8 mouse cellular contexts compared by ENCODE assay signal in genomic region chrX:112311531-112311887, GRCm38 (mm10). TPM values are rescaled to one million over a fixed set of nuclear protein-coding genes. Genes with fewer than 3 reads are reported as not detected.
DNase-seq lines count a peak whose midpoint lies in the region; ATAC-seq and TF ChIP-seq lines count a peak whose summit lies in the region.

No protein-coding gene starts in this region.

- TF ChIP-seq CTCF in hindbrain, postnatal 0 days (IDR thresholded peaks at IDR 0.05; ENCODE audit: low read depth), result no peak

- 22% methylated on average over 12 of the region's 12 CpGs for WGBS in hindbrain, postnatal 0 days

- H3K27me3 ChIP-seq in hindbrain, postnatal 0 days (ENCODE audit: insufficient read depth, low read length), result no peaks in the 10 kb centered on the region

- no peaks in the 10 kb centered on the region for H3K36me3 ChIP-seq in hindbrain, postnatal 0 days (ENCODE audit: insufficient read depth, low read length)

- DNase-seq in adrenal gland, postnatal 25 days, result peak; percentile 4
- no peak for DNase-seq in adrenal gland, adult 2 months
- peak; percentile 2 for DNase-seq in spleen, adult 12 weeks (ENCODE audit: low spot score)
- no peak for DNase-seq in spleen, postnatal 4 days (ENCODE audit: low spot score in 2 of 2)
- peak; percentile 1 for DNase-seq in hindbrain, postnatal 0 days (ENCODE audit: low spot score)
- DNase-seq in thymus, adult 18-20 months, result no peak
- no peak for DNase-seq in embryo, embryonic 10 days (ENCODE audit: low spot score)

- H3K4me3 ChIP-seq in hindbrain, postnatal 0 days (ENCODE audit: low read length), result peak overlapping the region; percentile 59

- ATAC-seq in hindbrain, postnatal 0 days, result peak; percentile 75
- peak; percentile 54 for ATAC-seq in megakaryocyte-erythroid progenitor cell, adult 5-6 weeks (replicated peaks; ENCODE audit: low FRiP score, low TSS enrichment, poor library complexity, severe bottlenecking)

- peak overlapping the region; percentile 45 for H3K9ac ChIP-seq in hindbrain, postnatal 0 days (replicated peaks; ENCODE audit: low read length)

- H3K9me3 ChIP-seq in hindbrain, postnatal 0 days (ENCODE audit: low read length), result no peaks in the 10 kb centered on the region

- peak overlapping the region; percentile 54 for H3K4me2 ChIP-seq in hindbrain, postnatal 0 days (ENCODE audit: low read depth, low read length)

- no peaks in the 10 kb centered on the region for H3K4me1 ChIP-seq in hindbrain, postnatal 0 days (ENCODE audit: insufficient read depth, low read length)

- H3K27ac ChIP-seq in hindbrain, postnatal 0 days, result no peak overlapping the region; the same call in 1 of the 2 replicates

RNA-seq across cellular contexts. Expression of gene Apool, which starts 0.4 kb away (rescaled TPM):
- total RNA-seq in adrenal gland, postnatal 25 days (2021), result 38.1 and 48.1 TPM in 2 replicates
- 10 to 100 TPM; 46.1 to 46.4 TPM for total RNA-seq in adrenal gland, adult 2 months (2021)
- polyA plus RNA-seq in adrenal gland, adult 2 months (2012; rRNA removed), result 0.76 and 1.2 TPM in 2 replicates
- total RNA-seq in hindbrain, postnatal 0 days (2014; rRNA removed), result 4.3 and 5.5 TPM in 2 replicates
- 14.7 and 16.2 TPM in 2 replicates for polyA plus RNA-seq in hindbrain, postnatal 0 days (2015; fragmentation: Nextera tagmentation; extraction: Ambion mirVana)
- 24.9 and 42.0 TPM in 2 replicates for total RNA-seq in megakaryocyte-erythroid progenitor cell, adult 5-6 weeks (2014; fragmentation: Nextera tagmentation)
- total RNA-seq in megakaryocyte-erythroid progenitor cell, adult 5-6 weeks (2017), result 33.2 and 42.2 TPM in 2 replicates

Comparison
In these comparisons a context has a peak if more than half of its experiments do, and no peak if none do; other contexts are left out.
1. DNase-seq: peak in adrenal gland, postnatal 25 days (single experiment), spleen, adult 12 weeks (single experiment) and hindbrain, postnatal 0 days (single experiment); none in adrenal gland, adult 2 months (single experiment), spleen, postnatal 4 days (0 of 2), thymus, adult 18-20 months (0 of 2) and embryo, embryonic 10 days (single experiment).